Mouse (Mus musculus) gastrocnemius, adult 2 months (tissue): ENCODE measurements at regions not wholly inside any gene's neighbourhood (a gene's known extent, or its start where the extent isn't known, plus 50 kb on each side); places are given as distances from the start of the nearest gene placed in this dataset.
A peak's percentile ranks its signal among the peaks of the same experiment; 100 is the strongest.

Source experiments
- DNase-seq: peaks from one replicate; pipeline ENCODE4 v3.0.0; 2022
- H3K27ac ChIP-seq: fragments of 200-600 bp; 2 replicates; pipeline ENCODE4 v1.8.1; 2022; ENCODE audit warnings: mild to moderate bottlenecking
- H3K4me3 ChIP-seq: fragments of 200-600 bp; 2 replicates; pipeline ENCODE4 v1.8.1; 2022; ENCODE audit warnings: mild to moderate bottlenecking, moderate library complexity
- CTCF ChIP-seq: fragments of 200-600 bp; IDR thresholded peaks from 2 replicates; pipeline ENCODE4 v1.8.1; 2022; ENCODE audit warnings: antibody characterized with exemption, mild to moderate bottlenecking, moderate library complexity
- intact Hi-C: fragments of 180-260 bp; cut with DNase I; formaldehyde crosslinking; loops from one replicate; pipeline ENCODE4 v1.15.1; 2025

DNA sequence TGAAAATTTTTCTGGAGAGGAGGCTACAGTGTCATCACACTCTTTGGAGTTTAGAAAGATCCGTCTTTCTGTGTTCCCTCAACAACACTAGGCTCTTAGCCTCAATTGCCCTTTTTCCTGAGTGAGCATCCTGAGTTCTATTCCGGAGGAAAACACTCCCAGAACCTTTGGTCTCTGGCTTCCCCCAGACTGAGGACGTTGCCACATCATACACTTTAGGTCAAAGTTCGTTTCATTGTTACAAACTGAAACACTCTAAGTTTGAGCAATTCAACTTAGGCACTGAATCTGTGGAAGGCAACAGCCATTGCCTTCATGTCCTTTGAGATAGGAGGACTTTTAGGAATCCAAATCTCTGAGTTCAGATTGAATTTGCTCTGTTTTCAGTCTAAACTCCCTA is 85.0 kb downstream of the Arl4a start:
- no peak overlapping the region for H3K4me3 ChIP-seq
- TF ChIP-seq CTCF: no peak
- DNase-seq: no peak
- no peak overlapping the region for H3K27ac ChIP-seq
- intact Hi-C loops: no loop called here

DNA sequence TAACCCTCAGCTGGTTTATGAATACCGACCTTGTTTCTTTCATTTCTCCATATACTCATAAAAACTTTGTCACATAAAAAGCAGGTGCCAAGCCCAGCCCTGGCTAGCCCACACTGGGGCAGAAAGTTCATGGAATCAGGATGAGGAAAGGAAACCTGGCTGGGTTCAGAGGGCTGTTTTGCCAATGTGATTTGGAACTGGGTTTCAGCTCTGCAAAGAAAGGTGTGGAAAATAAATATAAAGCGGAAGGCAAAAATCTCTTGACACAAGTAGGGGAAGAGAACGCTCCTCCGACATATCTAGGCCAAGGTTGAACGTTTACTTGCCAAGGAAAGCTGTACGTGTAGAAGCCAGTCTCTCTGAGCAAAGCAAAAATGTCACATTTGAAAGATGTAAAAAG is 85.9 kb downstream of the Arl4a start:
- intact Hi-C loops: no loop called here
- H3K27ac ChIP-seq: 0 out of 2 replicates have a peak overlapping the region, but pooled peaks have one; percentile 1
- DNase-seq: no peak
- no peak overlapping the region for H3K4me3 ChIP-seq
- no peak for TF ChIP-seq CTCF

DNA sequence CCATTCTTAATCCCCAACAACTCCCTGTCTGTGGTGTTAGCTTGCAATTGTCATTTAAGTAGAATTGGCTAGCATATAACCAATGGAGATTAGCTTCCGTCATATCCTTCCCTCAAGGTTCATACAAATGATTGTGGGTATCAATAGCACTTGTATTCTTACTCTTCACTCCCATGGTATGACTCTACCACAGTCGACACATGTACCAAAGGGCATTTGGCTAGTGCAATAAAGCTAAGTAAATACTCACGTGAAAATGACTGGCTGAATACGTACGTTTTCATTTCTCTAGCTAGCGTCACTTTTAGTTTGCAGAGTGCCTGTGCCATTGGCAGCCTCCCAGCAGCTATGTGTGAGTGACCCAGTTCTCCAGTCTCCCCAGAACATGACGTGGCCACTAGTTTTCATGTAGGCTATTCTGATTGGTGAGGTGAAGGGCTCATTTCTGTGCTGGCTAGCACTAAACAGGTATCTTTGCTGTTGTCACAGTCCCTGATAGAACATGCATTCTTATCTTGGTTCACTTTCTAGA is 87.5 kb downstream of the Arl4a start:
- Histone ChIP-seq H3K27ac (no peak overlapping the region), H3K4me3 (no peak overlapping the region)
- TF ChIP-seq CTCF: no peak
- intact Hi-C loops: no loop called here
- no peak for DNase-seq

DNA sequence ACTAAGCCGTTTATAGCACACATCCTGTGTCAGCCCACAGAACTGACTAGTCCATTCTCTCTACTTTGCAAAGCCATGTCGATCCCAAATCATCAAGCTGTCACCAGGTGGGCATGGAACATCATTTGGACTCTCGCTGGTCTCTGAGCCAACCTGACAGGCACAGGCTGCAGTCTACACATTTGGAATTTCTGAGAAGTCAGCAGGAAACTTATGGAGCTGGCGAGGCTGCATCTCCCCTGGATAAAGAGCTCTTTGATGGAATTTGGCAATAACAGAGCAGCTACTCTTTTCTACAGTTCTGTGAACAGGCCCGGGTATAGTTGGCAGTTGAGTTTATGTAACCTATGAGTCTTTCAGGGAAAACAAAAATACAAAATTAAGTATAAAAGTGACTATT is 94.9 kb downstream of the Arl4a start:
- no peak for TF ChIP-seq CTCF
- Histone ChIP-seq H3K4me3 (no peak overlapping the region), H3K27ac (no peak overlapping the region)
- intact Hi-C loops: no loop called here
- DNase-seq: no peak

DNA sequence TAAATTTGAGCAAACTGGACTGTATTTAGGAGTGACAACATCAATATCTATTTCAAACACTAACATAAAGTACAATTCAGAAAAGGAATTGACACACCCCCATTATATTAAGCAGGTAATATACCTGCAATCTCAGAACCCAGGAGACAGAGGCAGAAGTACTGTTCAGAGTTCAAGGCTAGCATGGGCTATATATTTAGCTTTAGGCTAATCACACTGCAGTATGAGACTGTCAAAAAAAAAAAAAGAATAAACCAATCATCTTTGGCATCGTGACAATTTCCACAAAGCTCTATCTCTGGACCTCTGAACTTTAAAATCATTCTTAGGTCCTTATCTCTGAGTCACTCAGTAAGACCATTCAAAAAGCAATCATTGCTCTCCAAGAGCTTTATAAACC is 96.7 kb downstream of the Arl4a start:
- intact Hi-C loops: no loop called here
- no peak for TF ChIP-seq CTCF
- DNase-seq: no peak
- H3K4me3 ChIP-seq: no peak overlapping the region
- H3K27ac ChIP-seq: no peak overlapping the region

DNA sequence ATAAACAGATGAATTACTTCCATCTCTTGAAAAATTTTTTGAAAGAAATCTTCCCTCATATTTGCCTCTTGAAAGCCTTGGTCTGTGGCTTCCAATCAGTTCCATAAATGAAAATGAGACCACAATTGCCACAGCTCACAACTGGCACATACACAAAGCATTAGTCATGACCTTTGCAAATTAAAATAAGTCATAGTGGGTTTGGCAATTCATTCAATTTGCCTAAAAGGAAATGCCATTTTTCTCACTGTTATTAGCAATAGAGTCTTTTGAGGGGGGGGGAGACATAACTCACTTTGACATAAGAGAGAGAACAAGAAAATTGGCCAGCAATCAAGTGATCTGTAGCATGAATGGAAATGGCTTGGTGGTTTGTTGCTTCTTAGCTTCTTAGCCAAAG is 98.8 kb downstream of the Arl4a start:
- Histone ChIP-seq H3K4me3 (no peak overlapping the region), H3K27ac (no peak overlapping the region)
- no peak for DNase-seq
- TF ChIP-seq CTCF: no peak
- intact Hi-C loops: no loop called here

DNA sequence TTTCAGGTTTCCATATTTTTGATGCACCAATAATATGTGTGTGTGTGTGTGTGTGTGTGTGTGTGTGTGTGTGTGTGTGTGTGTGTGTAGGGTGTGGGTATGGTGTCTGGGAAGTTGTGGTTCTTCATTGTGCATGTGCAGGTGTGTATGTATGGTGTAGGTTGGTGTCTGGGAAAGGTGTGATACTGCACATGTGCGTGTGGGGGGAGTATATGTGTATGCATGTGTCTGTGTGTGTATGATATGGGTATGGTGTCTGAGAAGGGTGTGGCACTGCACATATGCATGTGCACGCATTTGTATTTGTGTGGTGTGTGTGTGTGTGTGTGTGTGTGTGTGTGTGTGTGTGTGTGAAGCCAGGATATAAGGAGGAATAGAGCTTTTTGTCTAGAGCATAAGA is 99.6 kb downstream of the Arl4a start:
- H3K27ac ChIP-seq: no peak overlapping the region
- no peak overlapping the region for H3K4me3 ChIP-seq
- no peak for TF ChIP-seq CTCF
- intact Hi-C loops: no loop called here
- DNase-seq: no peak

DNA sequence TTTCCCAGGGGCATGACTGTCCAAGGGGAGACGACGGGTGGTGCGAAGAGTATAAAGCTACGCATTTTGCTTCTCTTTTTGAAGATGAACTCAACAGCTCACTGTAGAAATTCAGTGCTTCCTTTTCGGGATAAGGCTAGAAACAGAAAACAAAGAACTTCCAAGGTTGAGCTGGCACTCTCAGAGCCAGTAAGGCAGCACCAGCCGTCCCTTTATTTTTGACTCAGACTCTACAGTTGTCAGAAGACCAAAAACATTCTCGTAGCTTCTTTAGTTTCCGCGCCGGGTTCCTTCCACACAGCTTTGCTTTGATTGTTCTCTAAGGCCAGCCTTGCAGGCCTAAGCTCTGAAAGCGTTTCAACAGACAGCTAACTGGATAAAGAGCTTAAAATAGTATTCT is 101.5 kb downstream of the Arl4a start:
- H3K27ac ChIP-seq: no peak overlapping the region
- no peak for DNase-seq
- no peak overlapping the region for H3K4me3 ChIP-seq
- no peak for TF ChIP-seq CTCF
- intact Hi-C loops: no loop called here

DNA sequence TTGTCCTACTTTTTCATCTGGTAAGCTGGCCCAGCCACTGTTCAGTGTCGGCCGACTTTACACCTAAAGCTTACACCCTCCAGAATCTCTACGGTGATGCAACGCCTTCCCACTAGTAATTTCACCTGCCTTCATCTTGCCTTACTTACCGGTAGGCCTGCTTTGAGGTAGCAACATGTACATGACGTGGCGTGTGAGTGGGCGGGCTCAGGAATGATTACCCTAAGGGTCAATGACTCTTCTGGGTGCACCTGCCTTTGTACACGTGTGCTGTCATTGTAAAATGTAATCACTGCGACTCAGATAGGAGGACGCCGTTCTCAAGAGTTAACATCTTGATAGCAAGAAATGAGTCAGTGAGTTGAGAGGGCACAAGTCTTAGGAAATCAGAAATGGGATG is 102.0 kb downstream of the Arl4a start:
- no peak for DNase-seq
- intact Hi-C loops: no loop called here

DNA sequence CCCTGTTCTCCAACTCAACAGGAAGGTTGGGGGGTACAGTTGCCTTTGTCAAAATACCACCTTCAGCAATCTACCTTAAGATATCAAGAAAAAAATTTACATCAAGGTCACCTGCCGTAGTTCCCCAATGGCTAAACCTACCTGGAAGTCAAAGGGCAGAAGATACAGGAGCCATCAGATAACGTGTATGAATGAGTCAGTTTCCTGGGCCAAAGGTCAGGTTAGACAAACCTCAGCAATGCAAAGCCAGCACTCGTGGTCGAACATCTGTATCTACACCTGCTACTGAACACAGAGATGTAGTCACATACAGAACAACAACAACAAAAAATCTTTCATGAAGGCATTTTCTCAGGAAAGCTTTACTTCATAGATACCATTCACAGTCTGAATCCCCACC is 102.9 kb downstream of the Arl4a start:
- Histone ChIP-seq H3K4me3 (no peak overlapping the region), H3K27ac (no peak overlapping the region)
- intact Hi-C loops: no loop called here
- DNase-seq: no peak
- TF ChIP-seq CTCF: no peak

More for the DNA sequence above, 102.0 kb downstream of the Arl4a start:
- TF ChIP-seq CTCF: no peak
- Histone ChIP-seq H3K27ac (no peak overlapping the region), H3K4me3 (no peak overlapping the region)

DNA sequence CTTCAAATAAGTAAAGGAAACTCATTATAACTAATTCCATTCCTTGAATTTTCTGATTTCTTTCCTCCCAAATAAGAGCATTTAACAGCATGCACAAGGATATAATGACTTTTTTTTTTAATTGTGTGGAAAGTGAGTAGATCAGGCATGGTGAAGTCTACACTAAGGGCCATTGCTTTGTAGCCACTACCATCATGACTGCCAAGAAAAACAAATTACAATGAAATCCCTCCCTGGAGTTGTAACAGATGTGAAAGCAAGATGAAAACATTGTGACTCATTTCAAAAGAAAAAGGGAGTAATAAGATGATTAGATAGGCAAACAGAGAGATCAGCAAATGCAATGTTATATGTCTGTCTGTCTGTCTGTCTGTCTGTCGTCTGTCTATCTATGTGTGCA is 106.6 kb downstream of the Arl4a start:
- no peak for TF ChIP-seq CTCF
- no peak for DNase-seq
- intact Hi-C loops: no loop called here
- peak overlapping the region; percentile 35; the same call in 1 of the 2 replicates for H3K27ac ChIP-seq
- H3K4me3 ChIP-seq: no peak overlapping the region

DNA sequence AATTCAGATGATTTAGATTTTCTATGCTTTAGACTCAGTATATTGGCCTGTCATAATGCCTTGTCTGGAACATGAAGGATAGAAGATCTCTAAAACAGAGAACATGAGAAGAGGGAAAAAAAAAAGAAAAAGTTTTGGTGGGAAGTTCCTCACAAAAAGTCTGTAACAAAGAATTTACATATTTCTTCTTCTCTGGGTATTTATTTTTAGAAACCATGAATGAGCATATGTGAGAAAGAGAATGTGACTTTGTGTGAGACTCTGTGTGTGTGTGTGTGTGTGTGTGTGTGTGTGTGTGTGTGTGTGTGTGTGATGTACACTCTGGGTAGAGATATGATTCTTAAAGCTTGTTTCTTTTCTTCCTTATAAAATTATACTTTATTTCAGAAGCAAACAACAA is 109.9 kb downstream of the Arl4a start:
- no peak for TF ChIP-seq CTCF
- intact Hi-C loops: loop anchor here (1.0 kb wide), 1 partner anchor 9 kb away; no protein-coding TSS in a partner anchor
- H3K4me3 ChIP-seq: no peak overlapping the region
- DNase-seq: no peak
- H3K27ac ChIP-seq: no peak overlapping the region

DNA sequence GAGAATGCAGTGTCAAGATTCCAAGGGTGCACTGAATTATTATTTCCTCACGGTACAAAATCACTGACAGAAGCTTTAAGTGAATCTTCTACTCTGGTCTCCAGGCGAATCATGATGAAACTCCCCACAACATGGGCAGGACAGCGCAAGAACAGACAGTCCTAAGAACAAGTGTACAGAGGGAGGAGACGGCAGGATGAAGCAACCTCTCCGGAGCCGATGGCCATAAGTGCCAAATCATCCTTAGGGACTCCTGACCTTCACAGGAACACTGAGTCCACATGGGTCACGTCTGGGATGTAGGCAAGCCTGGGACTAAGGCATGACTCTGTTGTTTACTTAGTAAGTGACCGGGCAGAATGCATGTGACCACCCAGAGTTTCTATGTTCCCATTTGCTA is 110.8 kb downstream of the Arl4a start:
- DNase-seq: peak; percentile 25
- Histone ChIP-seq H3K27ac (no peak overlapping the region), H3K4me3 (no peak overlapping the region)
- intact Hi-C loops: loop anchor here (1.0 kb wide), 1 partner anchor 8 kb away; no protein-coding TSS in a partner anchor
- no peak for TF ChIP-seq CTCF

DNA sequence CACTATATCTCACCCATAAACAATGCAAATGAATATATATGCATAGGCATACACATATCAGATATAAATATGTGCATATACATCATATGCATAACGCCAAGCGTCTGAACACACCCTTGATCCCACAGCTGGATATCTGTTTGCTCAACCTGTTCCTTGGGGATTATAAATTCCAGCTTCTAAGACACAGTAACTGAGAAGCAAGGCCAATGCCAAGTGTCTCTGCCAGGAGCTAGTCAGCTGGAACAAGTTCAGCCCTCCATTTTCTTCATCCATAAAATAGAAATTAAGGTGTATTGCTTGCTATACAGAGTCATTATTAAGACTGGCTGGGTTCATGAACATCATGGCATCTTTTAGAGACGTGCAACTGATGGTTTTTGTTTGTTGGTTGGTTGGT is 116.3 kb downstream of the Arl4a start:
- intact Hi-C loops: loop anchor here (5.0 kb wide), 1 partner anchor 91 kb away; no protein-coding TSS in a partner anchor
- Histone ChIP-seq H3K4me3 (no peak overlapping the region), H3K27ac (no peak overlapping the region)
- TF ChIP-seq CTCF: no peak
- peak; percentile 15 for DNase-seq
